Mouse (Mus musculus): Measurements from ENCODE around the gene Cacul1. TPM values are rescaled to one million over a fixed set of nuclear protein-coding genes. Genes with fewer than 3 reads are reported as not detected.
A peak's percentile ranks its signal among the peaks of the same experiment; 100 is the strongest.

Cacul1 gene
- polyA plus RNA-seq, 1 experiment: 8.8 TPM

DNA sequence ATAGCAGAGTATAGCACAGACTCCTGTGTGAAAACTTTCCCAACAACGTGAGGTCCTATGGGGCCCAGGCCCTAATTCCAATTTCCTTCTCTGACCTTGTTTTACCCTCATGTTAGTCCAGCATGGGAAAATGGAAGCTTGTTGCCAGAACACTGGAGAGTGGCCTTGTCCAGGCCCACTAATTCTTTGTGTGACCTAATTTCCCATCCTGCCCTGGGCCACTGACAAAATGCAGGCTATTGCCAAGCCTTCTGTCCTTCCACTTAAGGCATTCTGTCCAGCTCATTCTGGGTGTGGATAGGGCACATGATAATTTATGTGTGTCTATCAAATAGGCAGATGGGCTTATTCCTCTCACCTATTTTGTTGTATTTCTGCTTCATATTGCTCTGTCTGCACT, 91.3 kb downstream of the Cacul1 start:
- Histone ChIP-seq H3K79me2 (ENCODE audit: control insufficient read depth, insufficient read depth) (no peaks in the 10 kb centered on the region), H3K27me3 (ENCODE audit: control insufficient read depth, insufficient read depth, insufficient read length) (no peaks in the 10 kb centered on the region), H3K4me2 (ENCODE audit: low read depth) (no peak overlapping the region), H3ac (ENCODE audit: control insufficient read depth, insufficient read length) (no peak overlapping the region), H3K36me3 (ENCODE audit: control insufficient read depth, insufficient read depth) (no peaks in the 10 kb centered on the region), H3K4me3 (no peak overlapping the region)
- TF ChIP-seq MYOD1 (IDR thresholded peaks at IDR 0.05; ENCODE audit: control insufficient read depth in 1 of 3, insufficient read length in 2 of 3, low read depth in 2 of 3): no peak
- no peak for TF ChIP-seq MAX (IDR thresholded peaks at IDR 0.05; ENCODE audit: low read depth)
- TF ChIP-seq POLR2A (IDR thresholded peaks at IDR 0.05; ENCODE audit: insufficient read length, low read depth): no peak
- TF ChIP-seq CEBPB (IDR thresholded peaks at IDR 0.05; ENCODE audit: insufficient read depth, poor library complexity, severe bottlenecking): no peak
- no peak for TF ChIP-seq E2F4 (IDR thresholded peaks at IDR 0.05; ENCODE audit: insufficient read depth)
- no peak for TF ChIP-seq USF1 (IDR thresholded peaks at IDR 0.05; ENCODE audit: low read depth)
- TF ChIP-seq MYOG (IDR thresholded peaks at IDR 0.05; ENCODE audit: control insufficient read depth in 1 of 3, insufficient read depth in 1 of 3, insufficient read length in 2 of 3, low read depth in 2 of 3): no peak
- no peak for TF ChIP-seq TCF12 (IDR thresholded peaks at IDR 0.05; ENCODE audit: insufficient read depth, poor library complexity, severe bottlenecking)
- no peak for TF ChIP-seq TCF3 (IDR thresholded peaks at IDR 0.05; ENCODE audit: insufficient read length, low read depth)
- TF ChIP-seq POLR2AphosphoS2 (IDR thresholded peaks at IDR 0.05; ENCODE audit: insufficient read length, low read depth): no peak
- no peak for TF ChIP-seq SRF (IDR thresholded peaks at IDR 0.05; ENCODE audit: control insufficient read depth, insufficient read length, low read depth)
- TF ChIP-seq REST (IDR thresholded peaks at IDR 0.05; ENCODE audit: insufficient read depth, insufficient read length): no peak

DNA sequence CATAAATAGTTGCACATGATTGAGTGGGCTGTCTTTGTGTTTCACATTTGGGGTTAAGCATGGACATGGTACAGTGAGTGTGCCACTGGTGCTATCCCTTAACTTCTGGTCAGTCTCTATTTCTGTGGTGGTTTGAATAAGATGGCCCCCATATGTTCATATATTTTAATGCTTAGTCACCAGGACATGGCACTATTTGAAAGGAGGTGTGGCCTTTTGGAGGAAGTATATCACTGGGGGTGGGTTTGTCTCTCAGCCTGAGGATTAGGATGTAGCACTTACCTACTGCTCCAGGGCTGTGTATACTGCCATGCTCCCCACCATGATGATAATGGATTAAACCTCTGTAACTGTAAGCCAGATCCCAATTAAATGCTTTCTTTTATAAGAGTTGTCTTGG, 95.6 kb downstream of the Cacul1 start:
- H3K79me2 ChIP-seq (ENCODE audit: control insufficient read depth, insufficient read depth): no peaks in the 10 kb centered on the region
- no peak overlapping the region for H3ac ChIP-seq (ENCODE audit: control insufficient read depth, insufficient read length)
- TF ChIP-seq CEBPB (IDR thresholded peaks at IDR 0.05; ENCODE audit: insufficient read depth, poor library complexity, severe bottlenecking) (no peak), USF1 (IDR thresholded peaks at IDR 0.05; ENCODE audit: low read depth) (no peak), TCF3 (IDR thresholded peaks at IDR 0.05; ENCODE audit: insufficient read length, low read depth) (no peak), E2F4 (IDR thresholded peaks at IDR 0.05; ENCODE audit: insufficient read depth) (no peak), TCF12 (IDR thresholded peaks at IDR 0.05; ENCODE audit: insufficient read depth, poor library complexity, severe bottlenecking) (no peak), POLR2A (IDR thresholded peaks at IDR 0.05; ENCODE audit: insufficient read length, low read depth) (no peak), MAX (IDR thresholded peaks at IDR 0.05; ENCODE audit: low read depth) (no peak), POLR2AphosphoS2 (IDR thresholded peaks at IDR 0.05; ENCODE audit: insufficient read length, low read depth) (no peak), MYOG (IDR thresholded peaks at IDR 0.05; ENCODE audit: control insufficient read depth in 1 of 3, insufficient read depth in 1 of 3, insufficient read length in 2 of 3, low read depth in 2 of 3) (no peak), SRF (IDR thresholded peaks at IDR 0.05; ENCODE audit: control insufficient read depth, insufficient read length, low read depth) (no peak), REST (IDR thresholded peaks at IDR 0.05; ENCODE audit: insufficient read depth, insufficient read length) (no peak), MYOD1 (IDR thresholded peaks at IDR 0.05; ENCODE audit: control insufficient read depth in 1 of 3, insufficient read length in 2 of 3, low read depth in 2 of 3) (no peak)
- no peaks in the 10 kb centered on the region for H3K27me3 ChIP-seq (ENCODE audit: control insufficient read depth, insufficient read depth, insufficient read length)
- H3K36me3 ChIP-seq (ENCODE audit: control insufficient read depth, insufficient read depth): no peaks in the 10 kb centered on the region
- H3K4me3 ChIP-seq: no peak overlapping the region
- H3K4me2 ChIP-seq (ENCODE audit: low read depth): no peak overlapping the region

DNA sequence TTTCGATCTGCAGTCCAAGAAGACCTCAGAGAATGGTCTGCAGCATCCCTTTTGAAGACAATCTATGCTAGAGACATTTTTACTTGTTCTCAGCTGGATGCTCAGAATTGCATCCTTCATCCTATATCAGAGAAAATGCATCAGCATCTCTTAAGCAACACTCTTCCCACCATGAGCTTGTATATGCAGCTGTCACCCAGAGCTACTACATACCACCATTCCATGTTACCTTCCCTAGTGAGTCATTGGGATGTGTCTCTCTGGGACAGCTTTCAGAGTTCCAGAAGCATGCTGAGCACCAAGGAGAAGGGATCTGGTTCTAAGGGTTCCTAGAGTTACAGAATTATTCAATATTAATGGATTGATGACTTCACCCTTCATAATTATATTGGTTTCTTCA, 102.0 kb downstream of the Cacul1 start:
- TF ChIP-seq MYOD1 (IDR thresholded peaks at IDR 0.05; ENCODE audit: control insufficient read depth in 1 of 3, insufficient read length in 2 of 3, low read depth in 2 of 3) (peak in 1 of 3 experiments; percentile 9), POLR2A (IDR thresholded peaks at IDR 0.05; ENCODE audit: insufficient read length, low read depth) (no peak)
- Histone ChIP-seq H3K4me2 (ENCODE audit: low read depth) (no peak overlapping the region), H3K4me3 (no peak overlapping the region), H3K36me3 (ENCODE audit: control insufficient read depth, insufficient read depth) (no peaks in the 10 kb centered on the region), H3K79me2 (ENCODE audit: control insufficient read depth, insufficient read depth) (no peaks in the 10 kb centered on the region), H3K27me3 (ENCODE audit: control insufficient read depth, insufficient read depth, insufficient read length) (no peaks in the 10 kb centered on the region), H3ac (ENCODE audit: control insufficient read depth, insufficient read length) (no peak overlapping the region)

DNA sequence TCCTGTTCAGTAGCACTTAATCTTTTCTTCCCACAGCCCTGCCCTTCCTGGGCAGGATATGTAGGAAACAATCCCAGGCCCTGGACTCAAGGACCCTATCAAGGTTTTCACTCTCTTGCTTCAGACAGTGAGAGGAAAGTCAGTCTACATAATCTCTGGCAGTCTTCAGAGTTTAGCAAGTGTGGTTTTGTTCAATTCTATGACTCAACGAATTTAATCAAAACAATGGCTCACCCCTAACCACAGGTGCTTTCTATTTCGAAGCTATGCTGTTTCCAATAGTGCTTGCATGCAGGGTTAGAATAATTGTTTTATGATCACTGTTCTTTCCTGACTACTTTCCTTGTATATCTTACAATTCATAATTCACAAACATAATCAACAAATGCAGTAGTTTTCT, 103.0 kb downstream of the Cacul1 start:
- Histone ChIP-seq H3K79me2 (ENCODE audit: control insufficient read depth, insufficient read depth) (no peaks in the 10 kb centered on the region), H3K27me3 (ENCODE audit: control insufficient read depth, insufficient read depth, insufficient read length) (no peaks in the 10 kb centered on the region), H3K4me2 (ENCODE audit: low read depth) (peak overlapping the region; percentile 40), H3ac (ENCODE audit: control insufficient read depth, insufficient read length) (no peak overlapping the region), H3K4me3 (no peak overlapping the region), H3K36me3 (ENCODE audit: control insufficient read depth, insufficient read depth) (no peaks in the 10 kb centered on the region)
- TF ChIP-seq USF1 (IDR thresholded peaks at IDR 0.05; ENCODE audit: low read depth) (no peak), TCF12 (IDR thresholded peaks at IDR 0.05; ENCODE audit: insufficient read depth, poor library complexity, severe bottlenecking) (no peak), E2F4 (IDR thresholded peaks at IDR 0.05; ENCODE audit: insufficient read depth) (no peak), CEBPB (IDR thresholded peaks at IDR 0.05; ENCODE audit: insufficient read depth, poor library complexity, severe bottlenecking) (peak; percentile 56; the same call in 1 of the 2 replicates)

Other genes with a start within 250 kb of the Cacul1 start
- gene Prlhr, start 112.7 kb downstream of the Cacul1 start, polyA plus RNA-seq (2012; fragmentation: generic; extraction: Trizol): not detected
- 0.38 TPM for gene Nanos1, start 175.0 kb upstream of the Cacul1 start, polyA plus RNA-seq (2012; fragmentation: generic; extraction: Trizol)
- 67.9 TPM for gene Eif3a, start 209.6 kb upstream of the Cacul1 start, polyA plus RNA-seq (2012; fragmentation: generic; extraction: Trizol)
- 13.4 TPM for gene Fam45a, start 230.6 kb upstream of the Cacul1 start, polyA plus RNA-seq (2012; fragmentation: generic; extraction: Trizol)